ENCODE assay signal across 13 mouse cellular contexts in the genomic region with DNA sequence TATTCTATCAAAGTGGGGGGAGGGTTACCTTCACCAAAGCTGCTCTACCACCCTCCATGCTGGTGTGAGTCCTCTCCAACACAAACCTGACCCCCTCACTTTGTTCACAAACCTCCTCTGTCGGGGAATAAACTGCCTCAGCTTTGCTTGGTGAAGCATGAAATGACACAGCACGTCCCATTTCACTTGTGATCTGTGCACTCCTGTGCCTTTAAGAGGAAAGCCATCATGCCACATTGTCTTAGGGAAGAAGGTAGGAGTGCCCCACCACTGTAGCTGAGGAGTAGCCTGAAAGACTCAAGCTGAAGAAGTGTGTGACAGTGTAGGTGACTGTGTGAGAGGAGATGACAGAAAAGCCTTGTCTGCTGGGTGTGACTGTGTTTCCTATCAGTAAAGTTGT. TPM values are rescaled to one million over a fixed set of nuclear protein-coding genes. Genes with fewer than 3 reads are reported as not detected.
A peak's percentile ranks its signal among the peaks of the same experiment; 100 is the strongest.
DNase-seq lines count a peak whose midpoint lies in the region; ATAC-seq and TF ChIP-seq lines count a peak whose summit lies in the region.
"Had no signal": no experiment of that assay in that cellular context is flagged by ENCODE, and none has a peak within 500 bp of the region (broad histone marks: within the 10 kb centered on the region; RNA-seq: fewer than 3 reads in every experiment).

No protein-coding gene starts in this region.

- TF ChIP-seq CTCF in stomach, postnatal 0 days (IDR thresholded peaks at IDR 0.05; ENCODE audit: low read depth) = no peak

- H3K9ac ChIP-seq in hindbrain, embryonic 12.5 days = no peak overlapping the region
- 0 out of 2 replicates have a peak overlapping the region, but pooled peaks have one; percentile 10 for H3K9ac ChIP-seq in stomach, embryonic 16.5 days (ENCODE audit: low read length)
- no peak overlapping the region for H3K9ac ChIP-seq in stomach, postnatal 0 days (ENCODE audit: low read length)

- no peak for DNase-seq in hindbrain, embryonic 10.5 days (ENCODE audit: low spot score)
- no peak for DNase-seq in stomach, postnatal 0 days (ENCODE audit: low spot score)
- DNase-seq in layer of hippocampus, adult 11-12 months (ENCODE audit: low spot score) = no peak
- no peak for DNase-seq in right cerebral cortex, adult 18-20 months
- DNase-seq: cerebellum, postnatal 14 days had no signal

- peak overlapping the region; percentile 9; the same call in 1 of the 2 replicates for H3K27ac ChIP-seq in hindbrain, embryonic 10.5 days
- no peak overlapping the region for H3K27ac ChIP-seq in hindbrain, embryonic 12.5 days
- no peak overlapping the region for H3K27ac ChIP-seq in stomach, embryonic 16.5 days (ENCODE audit: low read length)
- no peak overlapping the region for H3K27ac ChIP-seq in stomach, postnatal 0 days (replicated peaks)
- H3K27ac ChIP-seq: heart, adult 2 months had no signal

- no peak overlapping the region for H3K4me2 ChIP-seq in hindbrain, embryonic 12.5 days (replicated peaks)
- no peak overlapping the region for H3K4me2 ChIP-seq in stomach, embryonic 16.5 days (ENCODE audit: low read depth, low read length)
- H3K4me2 ChIP-seq in stomach, postnatal 0 days (replicated peaks; ENCODE audit: low read depth) = no peak overlapping the region

- WGBS in hindbrain, embryonic 10.5 days = 22% methylated on average over 2 of the region's 2 CpGs
- WGBS in hindbrain, embryonic 12.5 days = 27% methylated on average over 2 of the region's 2 CpGs
- WGBS in stomach, embryonic 16.5 days = 53% methylated on average over 2 of the region's 2 CpGs
- 31% methylated on average over 2 of the region's 2 CpGs for WGBS in stomach, postnatal 0 days

- H3K9me3 ChIP-seq in erythroblast, embryonic 14.5 days (ENCODE audit: control insufficient read depth, low read length) = no peaks in the 10 kb centered on the region
- H3K9me3 ChIP-seq in hindbrain, embryonic 10.5 days = no peaks in the 10 kb centered on the region
- H3K9me3 ChIP-seq in hindbrain, embryonic 12.5 days (replicated peaks) = no peaks in the 10 kb centered on the region
- no peaks in the 10 kb centered on the region for H3K9me3 ChIP-seq in stomach, embryonic 16.5 days (replicated peaks; ENCODE audit: control insufficient read depth, low read length)
- no peaks in the 10 kb centered on the region for H3K9me3 ChIP-seq in stomach, postnatal 0 days (ENCODE audit: control insufficient read depth, low read length)

- H3K27me3 ChIP-seq in erythroblast, embryonic 14.5 days (ENCODE audit: control insufficient read depth) = no peaks in the 10 kb centered on the region
- no peaks in the 10 kb centered on the region for H3K27me3 ChIP-seq in hindbrain, embryonic 10.5 days (ENCODE audit: insufficient read depth, poor library complexity, severe bottlenecking)
- no peaks in the 10 kb centered on the region for H3K27me3 ChIP-seq in hindbrain, embryonic 12.5 days
- H3K27me3 ChIP-seq in stomach, embryonic 16.5 days (ENCODE audit: control insufficient read depth, insufficient read depth, low read length) = no peaks in the 10 kb centered on the region
- H3K27me3 ChIP-seq in stomach, postnatal 0 days (ENCODE audit: control insufficient read depth, insufficient read depth, low read length) = no peaks in the 10 kb centered on the region

- H3K4me1 ChIP-seq in erythroblast, embryonic 14.5 days (ENCODE audit: control insufficient read depth) = peaks cover 71% of the 10 kb centered on the region
- H3K4me1 ChIP-seq in hindbrain, embryonic 10.5 days (replicated peaks) = peaks cover 58% of the 10 kb centered on the region
- H3K4me1 ChIP-seq in hindbrain, embryonic 12.5 days = peaks cover 27% of the 10 kb centered on the region
- H3K4me1 ChIP-seq in stomach, embryonic 16.5 days (ENCODE audit: control insufficient read depth, insufficient read depth, low read length) = peaks cover 23% of the 10 kb centered on the region
- H3K4me1 ChIP-seq in stomach, postnatal 0 days (replicated peaks; ENCODE audit: control insufficient read depth, insufficient read depth) = 0 out of 2 replicates have a peak, but pooled peaks cover 5% of the 10 kb centered on the region

- peaks cover 49% of the 10 kb centered on the region for H3K36me3 ChIP-seq in erythroblast, embryonic 14.5 days (ENCODE audit: control insufficient read depth)
- H3K36me3 ChIP-seq in hindbrain, embryonic 10.5 days = no peaks in the 10 kb centered on the region
- H3K36me3 ChIP-seq in hindbrain, embryonic 12.5 days = no peaks in the 10 kb centered on the region
- no peaks in the 10 kb centered on the region for H3K36me3 ChIP-seq in stomach, embryonic 16.5 days (ENCODE audit: control insufficient read depth, insufficient read depth, low read length)
- H3K36me3 ChIP-seq in stomach, postnatal 0 days (ENCODE audit: control insufficient read depth, insufficient read depth, low read length) = no peaks in the 10 kb centered on the region

- peak overlapping the region; percentile 81 for H3K4me3 ChIP-seq in erythroblast, embryonic 14.5 days (replicated peaks)
- H3K4me3 ChIP-seq in hindbrain, embryonic 10.5 days = peak overlapping the region; percentile 24; the same call in 1 of the 2 replicates
- no peak overlapping the region for H3K4me3 ChIP-seq in hindbrain, embryonic 12.5 days
- no peak overlapping the region for H3K4me3 ChIP-seq in stomach, embryonic 16.5 days (replicated peaks; ENCODE audit: low read length)
- no peak overlapping the region for H3K4me3 ChIP-seq in stomach, postnatal 0 days (ENCODE audit: low read depth, low read length)
- H3K4me3 ChIP-seq: heart, adult 2 months had no signal

- no peak for TF ChIP-seq EP300 in stomach, postnatal 0 days (optimal IDR thresholded peaks at IDR 0.05)

- ATAC-seq in erythroblast, adult 5-6 weeks (replicated peaks; ENCODE audit: low FRiP score, poor library complexity, severe bottlenecking) = no peak
- no peak for ATAC-seq in hindbrain, embryonic 12.5 days (ENCODE audit: low FRiP score)
- ATAC-seq in stomach, embryonic 16.5 days (ENCODE audit: insufficient read depth, low FRiP score) = no peak
- no peak for ATAC-seq in stomach, postnatal 0 days (ENCODE audit: low FRiP score, low TSS enrichment)
- ATAC-seq: intestine, postnatal 0 days; lung, postnatal 0 days; midbrain, embryonic 16.5 days had no signal

RNA-seq across cellular contexts. Expression of a gene that starts 4.5 kb away (rescaled TPM):
- polyA plus RNA-seq in erythroblast, embryonic 14.5 days (2012) = 0.13 and 0.14 TPM in 2 replicates
- 19.2 and 22.6 TPM in 2 replicates for total RNA-seq in erythroblast, adult 5-6 weeks (2015; ENCODE audit: low replicate concordance)
- 19.5 and 32.7 TPM in 2 replicates for total RNA-seq in erythroblast, adult 5-6 weeks (2017; ENCODE audit: low replicate concordance)
- polyA plus RNA-seq in hindbrain, embryonic 10.5 days (2016; fragmentation: Nextera tagmentation; extraction: Ambion mirVana) = 6.0 and 8.7 TPM in 2 replicates
- polyA plus RNA-seq in hindbrain, embryonic 12.5 days (2016; fragmentation: Nextera tagmentation; extraction: Ambion mirVana) = 5.8 and 7.0 TPM in 2 replicates
- 9.3 and 10.6 TPM in 2 replicates for polyA plus RNA-seq in stomach, embryonic 16.5 days (2015; fragmentation: Nextera tagmentation; extraction: Ambion mirVana)
- polyA plus RNA-seq in stomach, postnatal 0 days (2015; fragmentation: Nextera tagmentation; extraction: Ambion mirVana) = 3.2 and 3.4 TPM in 2 replicates

RNA-seq across cellular contexts. Expression of a gene that starts 4.7 kb away (rescaled TPM):
- 3.8 and 8.5 TPM in 2 replicates for polyA plus RNA-seq in erythroblast, embryonic 14.5 days (2012)
- 18.3 and 36.8 TPM in 2 replicates for total RNA-seq in erythroblast, adult 5-6 weeks (2015; ENCODE audit: low replicate concordance)
- total RNA-seq in erythroblast, adult 5-6 weeks (2017; ENCODE audit: low replicate concordance) = 1,217 and 1,495 TPM in 2 replicates
- 7.6 and 12.0 TPM in 2 replicates for polyA plus RNA-seq in hindbrain, embryonic 10.5 days (2016; fragmentation: Nextera tagmentation; extraction: Ambion mirVana)
- polyA plus RNA-seq in hindbrain, embryonic 12.5 days (2016; fragmentation: Nextera tagmentation; extraction: Ambion mirVana) = 4.4 and 7.0 TPM in 2 replicates
- polyA plus RNA-seq in stomach, embryonic 16.5 days (2015; fragmentation: Nextera tagmentation; extraction: Ambion mirVana) = 2.9 and 6.3 TPM in 2 replicates
- 3.1 and 6.2 TPM in 2 replicates for polyA plus RNA-seq in stomach, postnatal 0 days (2015; fragmentation: Nextera tagmentation; extraction: Ambion mirVana)

RNA-seq across cellular contexts. Expression of a gene that starts 5.8 kb away (rescaled TPM):
- polyA plus RNA-seq in erythroblast, embryonic 14.5 days (2012) = 0.39 TPM in 1 of 2 replicates, not detected in the other
- total RNA-seq in erythroblast, adult 5-6 weeks (2015; ENCODE audit: low replicate concordance) = 6.5 TPM in 1 of 2 replicates, not detected in the other
- 35.6 and 94.8 TPM in 2 replicates for total RNA-seq in erythroblast, adult 5-6 weeks (2017; ENCODE audit: low replicate concordance)
- polyA plus RNA-seq in hindbrain, embryonic 10.5 days (2016; fragmentation: Nextera tagmentation; extraction: Ambion mirVana) = not detected in 2 replicates
- not detected in 2 replicates for polyA plus RNA-seq in hindbrain, embryonic 12.5 days (2016; fragmentation: Nextera tagmentation; extraction: Ambion mirVana)
- polyA plus RNA-seq in stomach, embryonic 16.5 days (2015; fragmentation: Nextera tagmentation; extraction: Ambion mirVana) = 0.92 TPM in 1 of 2 replicates, not detected in the other
- polyA plus RNA-seq in stomach, postnatal 0 days (2015; fragmentation: Nextera tagmentation; extraction: Ambion mirVana) = 0.68 TPM in 1 of 2 replicates, not detected in the other
- polyA plus RNA-seq: intestine, postnatal 0 days; midbrain, embryonic 16.5 days had no signal

RNA-seq across cellular contexts. Expression of a gene that starts 5.9 kb away (rescaled TPM):
- 8.3 and 12.9 TPM in 2 replicates for polyA plus RNA-seq in erythroblast, embryonic 14.5 days (2012)
- total RNA-seq in erythroblast, adult 5-6 weeks (2015; ENCODE audit: low replicate concordance) = 8.8 TPM in 1 of 2 replicates, not detected in the other
- 3.2 and 5.9 TPM in 2 replicates for total RNA-seq in erythroblast, adult 5-6 weeks (2017; ENCODE audit: low replicate concordance)
- polyA plus RNA-seq in hindbrain, embryonic 10.5 days (2016; fragmentation: Nextera tagmentation; extraction: Ambion mirVana) = 89.6 and 90.3 TPM in 2 replicates
- 54.4 and 59.8 TPM in 2 replicates for polyA plus RNA-seq in hindbrain, embryonic 12.5 days (2016; fragmentation: Nextera tagmentation; extraction: Ambion mirVana)
- 46.8 and 50.0 TPM in 2 replicates for polyA plus RNA-seq in stomach, embryonic 16.5 days (2015; fragmentation: Nextera tagmentation; extraction: Ambion mirVana)
- polyA plus RNA-seq in stomach, postnatal 0 days (2015; fragmentation: Nextera tagmentation; extraction: Ambion mirVana) = 53.6 and 55.1 TPM in 2 replicates

RNA-seq across cellular contexts. Expression of a gene that starts 13.5 kb away (rescaled TPM):
- 9.1 and 33.9 TPM in 2 replicates for polyA plus RNA-seq in erythroblast, embryonic 14.5 days (2012)
- total RNA-seq in erythroblast, adult 5-6 weeks (2015; ENCODE audit: low replicate concordance) = 139 and 198 TPM in 2 replicates
- 86.0 and 97.2 TPM in 2 replicates for total RNA-seq in erythroblast, adult 5-6 weeks (2017; ENCODE audit: low replicate concordance)
- 7.9 and 8.4 TPM in 2 replicates for polyA plus RNA-seq in hindbrain, embryonic 10.5 days (2016; fragmentation: Nextera tagmentation; extraction: Ambion mirVana)
- polyA plus RNA-seq in hindbrain, embryonic 12.5 days (2016; fragmentation: Nextera tagmentation; extraction: Ambion mirVana) = 4.9 and 6.7 TPM in 2 replicates
- 2.6 TPM in 1 of 2 replicates, not detected in the other for polyA plus RNA-seq in stomach, embryonic 16.5 days (2015; fragmentation: Nextera tagmentation; extraction: Ambion mirVana)
- polyA plus RNA-seq in stomach, postnatal 0 days (2015; fragmentation: Nextera tagmentation; extraction: Ambion mirVana) = 1.2 and 2.8 TPM in 2 replicates

Comparison
In these comparisons a context has a peak if more than half of its experiments do, and no peak if none do; other contexts are left out.
1. H3K4me3 ChIP-seq: peak in erythroblast, embryonic 14.5 days (single experiment) and hindbrain, embryonic 10.5 days (single experiment); none in hindbrain, embryonic 12.5 days (single experiment), stomach, embryonic 16.5 days (single experiment) and stomach, postnatal 0 days (single experiment).